Mouse (Mus musculus) gastrocnemius, adult 2 months (tissue): Measurements from ENCODE around the gene Cyth1. TPM values are rescaled to one million over a fixed set of nuclear protein-coding genes. Genes with fewer than 3 reads are reported as not detected.

Experiments
- DNase-seq: peaks from one replicate; pipeline ENCODE4 v3.0.0; 2022
- H3K27ac ChIP-seq: fragments of 200-600 bp; 2 replicates; pipeline ENCODE4 v1.8.1; 2022; ENCODE audit warnings: mild to moderate bottlenecking
- H3K4me3 ChIP-seq: fragments of 200-600 bp; 2 replicates; pipeline ENCODE4 v1.8.1; 2022; ENCODE audit warnings: mild to moderate bottlenecking, moderate library complexity
- CTCF ChIP-seq: fragments of 200-600 bp; IDR thresholded peaks from 2 replicates; pipeline ENCODE4 v1.8.1; 2022; ENCODE audit warnings: antibody characterized with exemption, mild to moderate bottlenecking, moderate library complexity
- intact Hi-C: fragments of 180-260 bp; cut with DNase I; formaldehyde crosslinking; loops from one replicate; pipeline ENCODE4 v1.15.1; 2025
- total RNA-seq, 2 experiments: library from RNA; stranded (reverse); gene quantifications; 2 replicates each; pipeline ENCODE4 v1.2.3; 2021

Cyth1 gene
- total RNA-seq, 2 experiments from 2014 or later, result 28.6 to 49.6 TPM

GRCm38 (mm10) chr11:118212636-118213112, 35.7 kb downstream of the Cyth1 start:
- peak overlapping the region; percentile 55 for H3K4me3 ChIP-seq
- intact Hi-C loops, result no loop called here
- TF ChIP-seq CTCF, result no peak
- peak overlapping the region; percentile 85 for H3K27ac ChIP-seq
- peak; percentile 47 for DNase-seq

- no peak for TF ChIP-seq CTCF
- peak; percentile 78 for DNase-seq
- intact Hi-C loops, result no loop called here
- peak overlapping the region; percentile 55 for H3K4me3 ChIP-seq
- peak overlapping the region; percentile 85 for H3K27ac ChIP-seq
These were observed 36.4 kb downstream of the Cyth1 start for GRCm38 (mm10) chr11:118211749-118212635.

GRCm38 (mm10) chr11:118210962-118211361, 37.4 kb downstream of the Cyth1 start:
- no peak for TF ChIP-seq CTCF
- Histone ChIP-seq H3K27ac (peak overlapping the region; percentile 85), H3K4me3 (peak overlapping the region; percentile 55)
- intact Hi-C loops, result no loop called here
- no peak for DNase-seq

GRCm38 (mm10) chr11:118210116-118210515, 38.3 kb downstream of the Cyth1 start:
- Histone ChIP-seq H3K27ac (peak overlapping the region; percentile 85), H3K4me3 (peak overlapping the region; percentile 55; the same call in 1 of the 2 replicates)
- no peak for TF ChIP-seq CTCF
- peak; percentile 66 for DNase-seq
- intact Hi-C loops, result no loop called here

- no peak overlapping the region for H3K4me3 ChIP-seq
- H3K27ac ChIP-seq, result peak overlapping the region; percentile 85
- no peak for TF ChIP-seq CTCF
- no peak for DNase-seq
- intact Hi-C loops, result no loop called here
These were observed 39.0 kb downstream of the Cyth1 start for GRCm38 (mm10) chr11:118209376-118209775.

GRCm38 (mm10) chr11:118208672-118209272, 39.6 kb downstream of the Cyth1 start:
- peak overlapping the region; percentile 85 for H3K27ac ChIP-seq
- intact Hi-C loops, result no loop called here
- TF ChIP-seq CTCF, result no peak
- no peak for DNase-seq
- H3K4me3 ChIP-seq, result peak overlapping the region; percentile 23; the same call in 1 of the 2 replicates

GRCm38 (mm10) chr11:118207424-118208033, 40.9 kb downstream of the Cyth1 start:
- intact Hi-C loops, result no loop called here
- TF ChIP-seq CTCF, result no peak
- Histone ChIP-seq H3K27ac (peak overlapping the region; percentile 85), H3K4me3 (no peak overlapping the region)
- no peak for DNase-seq

- intact Hi-C loops, result no loop called here
- no peak for DNase-seq
- Histone ChIP-seq H3K4me3 (no peak overlapping the region), H3K27ac (peak overlapping the region; percentile 85)
- no peak for TF ChIP-seq CTCF
These were observed 42.1 kb downstream of the Cyth1 start for GRCm38 (mm10) chr11:118206267-118206666.

- Histone ChIP-seq H3K4me3 (peak overlapping the region; percentile 73; the same call in 1 of the 2 replicates), H3K27ac (peak overlapping the region; percentile 92)
- intact Hi-C loops, result no loop called here
- no peak for DNase-seq
- no peak for TF ChIP-seq CTCF
These were observed 44.9 kb downstream of the Cyth1 start for GRCm38 (mm10) chr11:118203469-118203868.

- peak overlapping the region; percentile 92 for H3K27ac ChIP-seq
These were observed 45.8 kb downstream of the Cyth1 start for GRCm38 (mm10) chr11:118202410-118203233.

GRCm38 (mm10) chr11:118201833-118202409, 46.5 kb downstream of the Cyth1 start:
- no peak for TF ChIP-seq CTCF
- intact Hi-C loops, result no loop called here
- peak overlapping the region; percentile 92 for H3K27ac ChIP-seq
- no peak for DNase-seq
- peak overlapping the region; percentile 73 for H3K4me3 ChIP-seq

More at GRCm38 (mm10) chr11:118202410-118203233, 45.8 kb downstream of the Cyth1 start:
- peak overlapping the region; percentile 73 for H3K4me3 ChIP-seq
- no peak for TF ChIP-seq CTCF
- peak; percentile 77 for DNase-seq
- intact Hi-C loops, result no loop called here
